Mouse (Mus musculus) midbrain, embryonic 12.5 days (tissue): ENCODE data around the gene Gm49486. TPM values are rescaled to one million over a fixed set of nuclear protein-coding genes. Genes with fewer than 3 reads are reported as not detected.

Experiments
- ATAC-seq: fragments of 200-750 bp; cut with Nextera tagmentation; 2 replicates; pipeline ENCODE4 v1.8.0; 2017; ENCODE audit warnings: low read depth, moderate TSS enrichment, moderate library complexity; ENCODE audit not compliant: low FRiP score
- H3K27ac ChIP-seq: fragments of 300-500 bp; sonication (generic); replicated peaks from 2 replicates; pipeline ENCODE4 v1.5.1; 2016; ENCODE audit warnings: mild to moderate bottlenecking
- H3K27me3 ChIP-seq: fragments of 300-500 bp; sonication (generic); 2 replicates; pipeline ENCODE4 v1.6.1; 2016; ENCODE audit warnings: mild to moderate bottlenecking
- H3K36me3 ChIP-seq: fragments of 300-500 bp; sonication (generic); 2 replicates; pipeline ENCODE4 v1.6.1; 2016
- H3K4me1 ChIP-seq: fragments of 300-500 bp; sonication (generic); 2 replicates; pipeline ENCODE4 v1.6.1; 2016
- H3K4me2 ChIP-seq: fragments of 300-500 bp; sonication (generic); replicated peaks from 2 replicates; pipeline ENCODE4 v1.6.1; 2016; ENCODE audit warnings: mild to moderate bottlenecking, moderate library complexity
- H3K4me3 ChIP-seq: fragments of 300-500 bp; sonication (generic); 2 replicates; pipeline ENCODE4 v1.5.1; 2016; ENCODE audit warnings: mild to moderate bottlenecking
- H3K9ac ChIP-seq: fragments of 300-500 bp; sonication (generic); replicated peaks from 2 replicates; pipeline ENCODE4 v1.6.1; 2016; ENCODE audit warnings: mild to moderate bottlenecking, moderate library complexity
- H3K9me3 ChIP-seq: fragments of 300-500 bp; sonication (generic); 2 replicates; pipeline ENCODE4 v1.6.1; 2016; ENCODE audit warnings: mild to moderate bottlenecking
- WGBS: fragments of 180-500 bp; shearing (Covaris S2); methylation state at CpG from one replicate; pipeline ENCODE4 v1.1.7; 2016; 5-methylcytosine and 5-hydroxymethylcytosine counted together
- polyA plus RNA-seq: library from polyadenylated mRNA; unstranded; fragments of >200 nt; fragmentation: Nextera tagmentation; extraction: Ambion mirVana; gene quantifications from 2 replicates; pipeline ENCODE4 v1.2.1, GENCODE M21; 2016

Gm49486 gene
- polyA plus RNA-seq, 1 experiment from 2014 or later = 0.80 TPM

- no peak overlapping the region for H3K9ac ChIP-seq
- no peaks in the 10 kb centered on the region for H3K27me3 ChIP-seq
- WGBS = 92% methylated on average over 8 of the region's 8 CpGs
- H3K36me3 ChIP-seq = peaks cover 9% of the 10 kb centered on the region
- H3K27ac ChIP-seq = no peak overlapping the region
- H3K4me3 ChIP-seq = no peak overlapping the region
- ATAC-seq = no peak
- no peak overlapping the region for H3K4me2 ChIP-seq
- no peaks in the 10 kb centered on the region for H3K4me1 ChIP-seq
- H3K9me3 ChIP-seq = no peaks in the 10 kb centered on the region
Measured at GRCm38 (mm10) chr15:79303725-79304124, 74.5 kb downstream of the Gm49486 start.

- no peak overlapping the region for H3K4me2 ChIP-seq
- no peaks in the 10 kb centered on the region for H3K9me3 ChIP-seq
- peaks cover 10% of the 10 kb centered on the region for H3K36me3 ChIP-seq
- H3K4me1 ChIP-seq = no peaks in the 10 kb centered on the region
- H3K4me3 ChIP-seq = no peak overlapping the region
- ATAC-seq = no peak
- H3K27me3 ChIP-seq = no peaks in the 10 kb centered on the region
- no peak overlapping the region for H3K27ac ChIP-seq
- 74% methylated on average over 3 of the region's 5 CpGs for WGBS
- no peak overlapping the region for H3K9ac ChIP-seq
Measured at GRCm38 (mm10) chr15:79304832-79305231, 75.6 kb downstream of the Gm49486 start.

DNA sequence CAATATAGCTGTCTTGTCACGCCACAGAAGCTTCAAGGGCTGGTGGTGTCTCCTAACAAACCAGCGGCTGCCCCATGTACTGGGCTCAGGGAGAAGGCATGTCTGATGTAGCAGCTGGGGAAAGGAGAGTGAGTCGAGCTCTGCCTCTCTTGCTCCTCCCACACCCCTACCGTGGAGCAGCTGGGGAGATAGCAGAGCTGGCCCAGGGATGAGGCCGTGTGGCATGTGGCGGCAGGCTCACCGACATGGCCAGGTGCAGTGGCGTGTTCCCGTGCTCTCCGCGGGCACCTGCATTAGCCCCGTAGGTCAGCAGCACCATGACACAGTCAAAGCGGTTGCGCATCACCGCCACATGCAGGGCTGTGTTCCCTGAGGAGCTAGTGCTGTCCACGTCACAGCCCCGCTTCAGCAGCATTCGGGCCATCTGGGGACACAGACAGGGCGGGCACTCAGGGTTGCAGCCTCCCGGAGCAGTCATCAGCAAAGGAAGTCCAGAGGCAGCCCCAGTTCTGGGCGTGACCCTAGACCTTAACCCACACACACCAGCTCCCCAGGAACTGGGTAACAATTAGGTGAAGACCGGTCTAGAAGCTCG, 76.9 kb downstream of the Gm49486 start:
- 83% methylated on average over 23 of the region's 23 CpGs for WGBS
- Histone ChIP-seq H3K4me1 (no peaks in the 10 kb centered on the region), H3K27me3 (no peaks in the 10 kb centered on the region), H3K9me3 (no peaks in the 10 kb centered on the region), H3K27ac (no peak overlapping the region), H3K4me3 (no peak overlapping the region), H3K9ac (no peak overlapping the region), H3K4me2 (no peak overlapping the region), H3K36me3 (peaks cover 18% of the 10 kb centered on the region)
- no peak for ATAC-seq

Other genes with a start within 250 kb of the Gm49486 start
- gene H1f0, start 200.9 kb upstream of the Gm49486 start, polyA plus RNA-seq = 547 and 575 TPM in 2 replicates
- gene Galr3, start 187.5 kb upstream of the Gm49486 start, polyA plus RNA-seq = not detected in 2 replicates
- 64.0 and 67.5 TPM in 2 replicates for gene Ankrd54, start 166.5 kb upstream of the Gm49486 start, polyA plus RNA-seq
- 198 and 202 TPM in 2 replicates for gene Eif3l, start 154.2 kb upstream of the Gm49486 start, polyA plus RNA-seq
- 11.4 and 11.5 TPM in 2 replicates for gene Micall1, start 120.5 kb upstream of the Gm49486 start, polyA plus RNA-seq
- 314 and 327 TPM in 2 replicates for gene Polr2f, start 88.4 kb upstream of the Gm49486 start, polyA plus RNA-seq
- gene 1700088E04Rik, start 88.1 kb upstream of the Gm49486 start, polyA plus RNA-seq = 9.7 and 11.9 TPM in 2 replicates
- 0.48 and 1.2 TPM in 2 replicates for gene Sox10, start 64.2 kb upstream of the Gm49486 start, polyA plus RNA-seq
- 60.5 and 67.8 TPM in 2 replicates for gene Pick1, start 218 bp upstream of the Gm49486 start, polyA plus RNA-seq
- gene Slc16a8, start 25.4 kb downstream of the Gm49486 start, polyA plus RNA-seq = 0.24 and 0.50 TPM in 2 replicates
- gene Baiap2l2, start 56.1 kb downstream of the Gm49486 start, polyA plus RNA-seq = 0.72 and 2.4 TPM in 2 replicates
- 35.4 and 37.1 TPM in 2 replicates for gene Pla2g6, start 99.0 kb downstream of the Gm49486 start, polyA plus RNA-seq
- gene Maff, start 117.2 kb downstream of the Gm49486 start, polyA plus RNA-seq = 0.97 and 1.2 TPM in 2 replicates
- gene Tmem184b, start 174.2 kb downstream of the Gm49486 start, polyA plus RNA-seq = 47.1 and 47.9 TPM in 2 replicates
- gene Csnk1e, start 226.2 kb downstream of the Gm49486 start, polyA plus RNA-seq = 267 and 291 TPM in 2 replicates